Mouse (Mus musculus) right cerebral cortex, postnatal 14 days (tissue): ENCODE data around the gene Olfr1312.
"Not testable (repeated sequence)": the region's sequence is repeated elsewhere in the genome, so short reads cannot be mapped to it uniquely, and the experiment has no call there.

Experiments
- DNase-seq: peaks from one replicate; pipeline ENCODE4 v3.0.0; 2022

The Olfr1312 gene

DNA sequence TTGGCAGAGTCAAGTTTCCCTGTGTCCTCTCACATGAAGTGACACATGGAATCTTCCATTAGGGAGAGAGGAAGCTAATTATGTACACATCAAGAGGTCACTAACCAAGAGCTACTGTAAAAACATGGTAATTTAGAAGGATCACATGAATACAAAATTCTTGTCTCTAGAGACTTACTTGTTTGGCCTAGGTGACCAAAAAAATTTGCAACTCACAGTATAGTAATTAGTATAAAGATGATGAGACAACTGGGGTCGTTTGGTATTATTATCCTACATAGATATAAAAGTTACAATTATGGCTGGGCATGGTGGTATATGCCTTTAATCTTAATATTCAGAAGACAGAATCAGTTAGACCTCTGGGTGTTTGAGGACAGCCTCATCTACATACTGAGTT, at the start of gene Olfr1312:
Olfr1312 (minus strand) TSS at position 101 of the 400 bp plus-strand sequence.
- no peak for DNase-seq

DNA sequence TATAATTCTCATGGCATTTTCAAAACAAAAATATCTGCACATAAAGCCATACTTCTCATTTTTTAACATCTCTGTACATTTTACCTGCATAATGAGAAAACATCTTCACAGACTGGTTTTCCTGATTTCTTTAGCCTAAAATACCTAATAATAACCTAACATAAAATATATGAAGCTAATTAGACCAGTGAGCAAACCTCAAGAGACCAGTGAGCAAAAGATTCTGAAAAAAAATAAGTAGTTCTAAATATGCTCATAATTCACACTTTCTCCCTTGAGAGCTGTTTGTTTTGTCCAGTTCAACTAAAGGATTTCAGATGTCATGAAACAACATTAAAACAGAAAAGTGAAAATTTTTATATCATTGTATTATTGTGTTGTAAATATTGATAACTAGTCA, 46.6 kb upstream of the Olfr1312 start, which contains the start of gene Olfr1314:
Olfr1314 (minus strand) TSS at position 101 of the 400 bp plus-strand sequence.
- no peak for DNase-seq

DNA sequence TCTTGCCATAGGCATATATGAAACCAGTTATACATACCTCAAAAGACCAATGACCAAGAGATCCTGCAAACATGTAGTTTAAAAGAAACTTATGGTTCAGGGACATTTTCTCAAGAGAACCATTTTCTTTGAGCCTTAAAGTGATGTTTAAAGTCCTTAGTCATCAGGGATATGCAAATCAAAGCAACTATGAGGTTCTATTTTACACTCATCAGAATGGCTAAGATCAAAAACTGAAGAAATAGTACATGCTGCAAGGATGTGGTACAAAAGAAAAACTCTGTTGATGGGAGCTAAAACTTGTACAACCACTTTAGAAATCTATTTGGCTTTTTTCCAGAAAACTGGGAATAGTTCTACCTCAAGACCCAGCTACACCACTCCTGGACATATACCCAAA, 27.7 kb upstream of the Olfr1312 start, which contains the start of gene Olfr1313:
Olfr1313 (minus strand) TSS at position 101 of the 400 bp plus-strand sequence.
- no peak for DNase-seq

DNA sequence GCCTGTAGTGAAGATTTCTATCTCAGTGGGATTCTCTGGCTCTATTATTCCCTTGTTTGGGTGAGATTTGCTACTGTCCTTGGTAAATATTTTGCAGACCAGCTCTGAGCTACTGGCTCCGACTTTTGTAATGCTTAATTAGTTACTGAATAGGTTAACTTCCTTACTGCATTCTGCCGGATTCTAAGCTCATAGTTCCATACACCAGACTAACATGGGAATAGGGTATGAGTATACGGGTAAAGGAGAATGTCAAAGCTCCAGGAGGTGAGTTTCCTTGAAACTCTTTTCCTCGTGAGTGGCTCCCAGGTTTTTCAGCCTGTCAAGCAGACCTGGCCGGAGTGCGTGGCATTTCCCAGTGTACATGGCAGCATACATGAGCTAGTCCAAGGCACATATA, 23.1 kb downstream of the Olfr1312 start:
- DNase-seq = not testable (repeated sequence)

DNA sequence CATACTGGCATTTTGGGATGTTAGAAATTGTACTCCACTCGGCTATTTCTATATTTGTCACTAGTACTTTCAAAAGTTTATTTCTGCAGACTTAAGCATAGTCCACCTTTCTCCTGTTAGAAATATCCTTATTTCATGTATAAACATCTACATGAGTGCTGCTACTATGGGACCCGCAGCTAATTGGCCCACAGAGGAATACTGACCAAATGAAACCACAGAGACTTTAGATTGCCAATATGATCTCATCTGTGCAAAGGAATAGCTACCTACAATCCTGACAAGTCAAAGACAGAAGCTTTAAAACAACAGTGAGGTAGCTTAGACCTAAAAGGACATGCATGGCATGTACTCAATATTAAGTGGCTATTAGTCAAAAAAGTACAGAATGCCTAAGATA, 25.7 kb downstream of the Olfr1312 start, which contains the start of gene Olfr1311:
Olfr1311 (minus strand) TSS at position 101 of the 400 bp plus-strand sequence.
- DNase-seq = no peak

DNA sequence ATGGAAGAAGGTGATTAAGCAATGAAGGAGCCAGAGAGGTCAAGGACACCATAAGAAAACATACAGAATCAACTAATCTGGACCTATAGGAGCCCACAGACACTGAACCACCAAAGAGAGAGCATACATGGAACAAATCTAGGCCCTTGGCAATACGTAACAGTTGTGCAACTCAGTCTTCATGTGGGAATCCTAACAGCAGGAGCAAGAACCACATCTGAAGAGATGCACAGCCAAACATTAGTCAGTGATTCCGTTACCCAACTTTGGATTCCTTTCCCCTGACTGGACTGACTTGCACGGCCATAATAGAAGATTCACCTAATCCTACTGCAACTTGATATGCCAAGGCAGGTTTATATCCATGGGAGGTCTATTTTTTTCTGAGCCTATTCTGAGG, 35.1 kb downstream of the Olfr1312 start:
- no peak for DNase-seq

DNA sequence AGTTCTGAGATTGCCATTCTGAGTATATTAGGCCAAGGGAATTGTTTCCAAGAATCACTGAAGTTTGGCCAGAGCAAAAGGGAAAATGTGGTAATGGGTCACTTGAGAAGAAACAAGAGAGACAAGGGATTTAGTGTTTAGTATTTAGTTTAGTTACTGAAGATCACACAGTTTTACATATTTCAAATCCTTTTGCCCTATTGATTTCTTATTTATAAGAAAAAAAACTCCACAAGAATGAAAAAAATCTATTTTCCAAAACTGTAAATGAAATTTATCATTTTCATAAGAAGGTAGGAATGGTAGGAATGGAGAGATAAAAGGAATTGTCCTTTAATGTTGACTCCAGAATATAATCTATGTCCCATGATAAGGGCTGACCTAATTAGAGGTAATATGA, 37.4 kb downstream of the Olfr1312 start, which contains the start of gene Olfr1310:
Olfr1310 (minus strand) TSS at position 101 of the 400 bp plus-strand sequence.
- no peak for DNase-seq

DNA sequence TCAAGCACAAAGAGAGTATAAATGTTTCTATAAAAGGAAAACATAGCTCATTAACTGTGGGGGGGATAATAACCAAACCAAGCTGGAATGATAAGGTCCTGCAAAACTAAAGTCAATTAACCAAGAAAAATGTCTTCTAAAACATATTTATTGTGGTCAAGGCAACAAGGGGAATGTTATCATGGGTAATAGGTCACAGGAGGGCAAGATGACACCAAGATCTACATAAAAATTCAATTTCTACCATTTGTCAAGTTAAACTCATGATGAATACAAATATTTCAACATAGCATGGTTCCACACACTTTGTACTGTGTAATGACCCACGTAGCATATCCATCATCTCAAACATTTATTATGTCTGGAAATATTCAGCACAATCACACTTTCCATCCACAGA, 59.9 kb downstream of the Olfr1312 start, which contains the start of gene Olfr1309:
Olfr1309 (minus strand) TSS at position 101 of the 400 bp plus-strand sequence.
- DNase-seq = no peak
